Mouse (Mus musculus): ENCODE results near the gene Ovca2.

GRCm38 (mm10) chr11:75152603-75153557 is 25.8 kb downstream of the Ovca2 start:
- no peak for TF ChIP-seq CTCF (IDR thresholded peaks at IDR 0.05; ENCODE audit: insufficient read depth, low read depth, low read length)
- no peak for TF ChIP-seq POLR2A (IDR thresholded peaks at IDR 0.05; ENCODE audit: insufficient read depth, low read depth, low read length)

Measured in olfactory bulb, adult 2 months (tissue).